Mouse (Mus musculus) thymus, adult 2 months (tissue): Measurements from ENCODE around the gene Tnnc1. TPM values are rescaled to one million over a fixed set of nuclear protein-coding genes. Genes with fewer than 3 reads are reported as not detected.

Experiments used
- DNase-seq: peaks from one replicate; pipeline ENCODE4 v3.0.0; 2021
- H3K27ac ChIP-seq: fragments of 200-500 bp; 2 replicates; pipeline ENCODE4 v1.5.1; 2012; ENCODE audit warnings: low read length, control low read depth; ENCODE audit not compliant: control insufficient read depth, insufficient read depth
- H3K27me3 ChIP-seq: fragments of 200-500 bp; 2 replicates; pipeline ENCODE4 v1.6.1; 2012; ENCODE audit warnings: mild to moderate bottlenecking, low read length, moderate library complexity, mixed read lengths; ENCODE audit not compliant: control insufficient read depth, insufficient read depth
- H3K36me3 ChIP-seq: fragments of 200-500 bp; 2 replicates; pipeline ENCODE4 v1.6.1; 2012; ENCODE audit warnings: mild to moderate bottlenecking, low read length, moderate library complexity; ENCODE audit not compliant: control insufficient read depth, insufficient read depth
- H3K4me1 ChIP-seq: fragments of 200-500 bp; replicated peaks from 2 replicates; pipeline ENCODE4 v1.6.1; 2012; ENCODE audit warnings: low read length; ENCODE audit not compliant: control insufficient read depth, insufficient read depth
- H3K4me3 ChIP-seq: fragments of 200-500 bp; 2 replicates; pipeline ENCODE4 v1.5.1; 2012; ENCODE audit warnings: mild to moderate bottlenecking, low read length, control low read depth, moderate library complexity; ENCODE audit not compliant: control insufficient read depth, insufficient read depth
- CTCF ChIP-seq: fragments of 200-500 bp; IDR thresholded peaks from 2 replicates; pipeline ENCODE4 v1.5.1; 2012; ENCODE audit warnings: mild to moderate bottlenecking, control low read depth, low read length, moderate library complexity, borderline replicate concordance; ENCODE audit not compliant: control insufficient read depth, poor library complexity, insufficient read depth; ENCODE audit errors: extremely low read depth
- POLR2A ChIP-seq: fragments of 200-500 bp; IDR thresholded peaks from 2 replicates; pipeline ENCODE4 v1.6.1; 2012; ENCODE audit warnings: mild to moderate bottlenecking, low read length, control low read depth, moderate library complexity; ENCODE audit not compliant: control insufficient read depth, poor library complexity, insufficient read depth; ENCODE audit errors: extremely low read depth
- WGBS: fragments of 180-500 bp; shearing (Covaris S2); methylation state at CpG from one replicate; pipeline ENCODE4 v1.1.7; 2018; 5-methylcytosine and 5-hydroxymethylcytosine counted together
- polyA plus RNA-seq: library from polyadenylated mRNA; depleted of rRNA; stranded (reverse); fragments of >200 nt; gene quantifications from 2 replicates; pipeline ENCODE4 v1.2.3, GENCODE M21; 2012

Gene Tnnc1
- polyA plus RNA-seq, 1 experiment: 103 TPM

DNA sequence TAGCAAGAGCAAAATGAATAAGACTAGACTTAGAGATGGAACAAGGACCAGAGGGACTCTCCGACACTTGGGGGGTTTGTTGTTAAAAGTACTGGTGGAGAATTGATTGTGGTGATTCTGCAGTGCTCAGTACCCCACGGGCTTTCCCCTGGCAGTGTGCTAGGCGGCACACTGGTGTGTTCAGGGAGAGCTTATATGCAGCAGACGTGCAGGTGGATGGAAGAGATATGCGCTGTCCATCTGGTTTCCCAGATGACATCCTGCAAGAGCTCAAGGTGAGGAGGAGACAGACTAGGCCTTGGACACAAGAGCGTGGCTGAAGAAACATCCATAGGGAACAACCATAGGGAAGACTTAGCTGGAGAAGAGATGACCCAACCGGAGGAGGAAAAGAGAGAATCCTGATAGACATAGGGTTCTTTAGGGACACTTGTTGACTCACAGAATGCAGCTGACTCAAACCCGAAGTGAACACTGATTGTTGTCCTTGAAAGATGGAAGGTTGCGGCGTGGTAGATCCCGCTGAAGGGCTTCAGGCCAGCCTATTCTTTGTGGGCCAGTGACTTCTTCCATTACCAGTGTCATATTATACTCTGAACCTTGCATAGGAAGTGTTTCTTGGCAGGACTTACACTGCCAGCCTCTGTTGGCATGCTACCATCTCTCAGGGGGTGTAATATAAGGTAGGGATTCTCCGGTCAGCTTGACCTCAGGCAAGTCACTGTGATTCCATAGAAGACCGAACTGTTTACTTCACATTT, 862 bp upstream of the Tnnc1 start:
- Histone ChIP-seq H3K27me3 (no peaks in the 10 kb centered on the region), H3K27ac (no peak overlapping the region), H3K36me3 (peaks cover 17% of the 10 kb centered on the region), H3K4me3 (peak overlapping the region; percentile 65), H3K4me1 (peaks cover 16% of the 10 kb centered on the region)
- DNase-seq: no peak
- no peak for TF ChIP-seq POLR2A
- TF ChIP-seq CTCF: no peak
- WGBS: 80% methylated on average over 13 of the region's 13 CpGs

- no peak overlapping the region for H3K27ac ChIP-seq
- TF ChIP-seq POLR2A: no peak
- TF ChIP-seq CTCF: no peak
- 91% methylated on average over 4 of the region's 4 CpGs for WGBS
These were observed 1.0 kb downstream of the Tnnc1 start for GRCm38 (mm10) chr14:31209133-31209557.

DNA sequence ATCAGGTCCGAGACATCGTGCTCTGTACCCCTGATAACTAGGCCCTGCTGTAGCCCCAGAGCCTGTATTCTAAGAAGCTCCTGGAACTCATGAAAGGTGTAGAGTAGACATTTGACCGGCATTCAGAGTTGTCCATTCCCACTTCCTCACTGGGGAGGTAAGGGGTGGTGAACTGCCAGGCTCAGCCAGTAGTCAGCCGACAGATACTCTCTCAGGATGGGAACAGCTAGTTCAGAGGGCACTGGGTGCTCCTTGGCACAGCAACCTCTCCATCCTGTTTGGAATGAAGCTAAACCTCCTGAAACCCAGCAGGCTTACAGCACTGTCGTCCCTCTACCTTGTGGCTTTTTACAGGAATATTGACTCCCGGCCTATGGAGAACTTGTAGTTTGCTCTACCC, 3.7 kb downstream of the Tnnc1 start:
- 94% methylated on average over 6 of the region's 6 CpGs for WGBS
- H3K27ac ChIP-seq: no peak overlapping the region
- no peak for DNase-seq
- H3K27me3 ChIP-seq: no peaks in the 10 kb centered on the region
- H3K36me3 ChIP-seq: no peaks in the 10 kb centered on the region
- peaks cover 9% of the 10 kb centered on the region for H3K4me1 ChIP-seq
- TF ChIP-seq CTCF: no peak
- TF ChIP-seq POLR2A: no peak
- H3K4me3 ChIP-seq: no peak overlapping the region

More at GRCm38 (mm10) chr14:31209133-31209557, 1.0 kb downstream of the Tnnc1 start:
- Histone ChIP-seq H3K27me3 (no peaks in the 10 kb centered on the region), H3K36me3 (no peaks in the 10 kb centered on the region; the same call in 1 of the 2 replicates), H3K4me1 (peaks cover 16% of the 10 kb centered on the region), H3K4me3 (no peak overlapping the region)
- no peak for DNase-seq

DNA sequence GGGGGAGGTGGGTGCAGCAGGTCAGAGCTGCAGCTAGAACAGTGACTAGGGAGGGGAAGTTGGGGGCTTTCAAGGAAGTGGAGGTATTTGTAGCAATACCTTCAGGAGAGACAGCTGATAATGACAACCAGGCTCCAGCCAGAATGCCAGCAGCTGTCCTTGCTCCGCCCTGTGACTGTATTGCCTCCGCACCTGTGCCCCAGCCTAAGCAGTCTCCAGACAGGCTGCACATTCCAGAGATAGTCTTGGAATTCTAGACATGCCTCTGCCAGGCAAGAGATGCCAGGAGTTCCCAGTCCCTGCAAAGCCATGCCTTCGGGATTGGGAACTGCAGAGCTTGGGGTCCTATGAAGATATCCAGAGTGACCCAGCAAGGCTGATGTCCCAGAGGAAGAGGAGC, 4.4 kb downstream of the Tnnc1 start:
- TF ChIP-seq CTCF: no peak
- no peak for TF ChIP-seq POLR2A
- no peaks in the 10 kb centered on the region for H3K36me3 ChIP-seq
- H3K4me3 ChIP-seq: no peak overlapping the region
- DNase-seq: no peak
- peaks cover 4% of the 10 kb centered on the region for H3K4me1 ChIP-seq
- no peaks in the 10 kb centered on the region for H3K27me3 ChIP-seq
- WGBS: 94% methylated on average over 3 of the region's 3 CpGs
- no peak overlapping the region for H3K27ac ChIP-seq

DNA sequence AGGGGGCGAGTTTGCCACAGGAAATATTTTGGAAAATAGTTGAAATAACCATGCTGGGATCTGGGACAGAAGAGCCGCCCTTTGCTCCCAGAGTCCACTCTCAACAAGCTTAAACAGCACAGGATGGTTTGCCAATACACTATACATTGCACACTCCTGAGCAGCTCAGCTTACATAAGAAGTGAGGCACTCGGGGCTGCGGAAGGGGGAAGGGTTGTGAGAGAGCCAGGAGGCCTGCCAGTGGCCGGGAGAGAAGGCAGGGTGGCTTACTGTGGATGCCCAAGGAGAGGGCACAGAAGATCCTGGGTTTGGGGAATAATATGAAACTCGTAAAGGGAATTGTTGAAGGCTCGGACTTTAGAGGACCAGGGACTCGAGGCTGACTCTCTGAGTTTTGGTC, 5.8 kb downstream of the Tnnc1 start:
- TF ChIP-seq POLR2A: no peak
- TF ChIP-seq CTCF: no peak
- WGBS: 87% methylated on average over 8 of the region's 8 CpGs
- no peak overlapping the region for H3K27ac ChIP-seq
- no peak for DNase-seq
- no peak overlapping the region for H3K4me3 ChIP-seq
- no peaks in the 10 kb centered on the region for H3K36me3 ChIP-seq
- peaks cover 4% of the 10 kb centered on the region for H3K4me1 ChIP-seq
- H3K27me3 ChIP-seq: no peaks in the 10 kb centered on the region

GRCm38 (mm10) chr14:31214684-31215083, 6.6 kb downstream of the Tnnc1 start:
- Histone ChIP-seq H3K4me1 (peaks cover 4% of the 10 kb centered on the region), H3K4me3 (no peak overlapping the region), H3K36me3 (no peaks in the 10 kb centered on the region), H3K27ac (no peak overlapping the region), H3K27me3 (no peaks in the 10 kb centered on the region)
- no peak for DNase-seq
- TF ChIP-seq POLR2A: no peak
- no peak for TF ChIP-seq CTCF
- 27% methylated on average over 3 of the region's 3 CpGs for WGBS
